Mouse (Mus musculus): ENCODE results near the gene Zfand6. TPM values are rescaled to one million over a fixed set of nuclear protein-coding genes. Genes with fewer than 3 reads are reported as not detected.

The Zfand6 gene
- 10 to 100 TPM; 64.0 to 93.3 (median 76.0) TPM for total RNA-seq (2022)

DNA sequence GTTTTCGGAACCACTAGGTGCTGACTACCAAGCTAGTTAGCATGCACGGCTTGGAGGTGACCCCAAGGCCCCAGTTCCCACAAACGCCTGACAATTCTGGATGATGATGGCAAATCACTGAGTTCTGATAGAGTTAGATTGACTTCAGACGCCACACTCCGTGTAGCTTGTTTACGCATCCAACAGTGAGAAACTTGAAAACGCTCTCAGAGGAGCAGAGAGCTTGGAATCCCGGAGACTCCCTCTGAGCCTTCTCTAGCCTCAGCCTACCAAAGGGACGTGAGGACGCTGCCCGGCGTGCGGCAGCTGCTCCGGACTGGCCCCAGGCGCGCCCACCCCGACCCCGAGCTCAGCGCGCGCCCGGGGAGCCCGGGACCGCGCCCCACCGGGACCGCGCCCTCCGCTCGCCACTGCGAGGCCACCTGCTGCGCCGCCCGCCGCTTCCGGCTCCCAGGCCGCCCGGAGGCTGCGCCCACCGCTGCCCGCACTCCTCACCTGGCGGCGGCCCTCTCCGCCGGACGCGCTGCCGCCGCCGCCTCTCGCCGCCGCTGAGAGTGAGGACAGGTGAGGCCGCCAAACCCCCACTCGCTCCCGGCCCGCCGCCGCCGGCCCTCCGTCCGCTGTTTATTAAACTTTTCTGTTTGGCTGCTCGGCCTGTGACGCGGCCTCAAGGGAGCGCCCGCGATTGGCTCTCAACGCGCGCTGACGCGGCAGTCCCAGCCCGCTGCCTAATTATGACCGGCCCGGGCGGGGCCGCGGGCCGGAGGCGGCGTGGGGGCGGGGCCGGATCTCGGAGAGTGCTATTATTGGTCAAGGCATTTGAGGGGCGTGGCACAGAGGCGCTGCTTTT, at the start of gene Zfand6:
Gene Zfand6, minus strand, starts transcription at position 709 of the 850 bp plus-strand sequence.
- DNase-seq (ENCODE audit: low spot score in 2 of 2), result peak; percentile 98

DNA sequence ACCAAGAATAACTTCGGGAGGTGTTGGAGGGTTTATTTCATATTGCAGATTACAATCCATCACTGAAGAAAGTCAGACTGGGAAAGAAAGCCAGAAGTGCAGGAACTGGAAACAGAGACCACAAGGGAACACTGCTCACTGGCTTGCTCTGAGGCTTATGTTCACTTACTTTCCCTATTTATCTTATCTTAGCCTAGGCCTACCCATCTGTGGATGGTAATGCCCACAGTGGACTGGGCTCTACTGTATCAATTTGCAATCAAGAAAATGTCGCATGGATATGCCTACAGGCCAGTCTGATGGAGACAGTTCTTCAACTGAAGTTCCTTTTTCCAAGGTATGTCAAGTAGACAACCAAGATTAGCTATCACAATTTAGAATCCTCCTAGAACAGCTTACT, 47.0 kb upstream of the Zfand6 start:
- DNase-seq (ENCODE audit: low spot score in 2 of 2), result no peak

DNA sequence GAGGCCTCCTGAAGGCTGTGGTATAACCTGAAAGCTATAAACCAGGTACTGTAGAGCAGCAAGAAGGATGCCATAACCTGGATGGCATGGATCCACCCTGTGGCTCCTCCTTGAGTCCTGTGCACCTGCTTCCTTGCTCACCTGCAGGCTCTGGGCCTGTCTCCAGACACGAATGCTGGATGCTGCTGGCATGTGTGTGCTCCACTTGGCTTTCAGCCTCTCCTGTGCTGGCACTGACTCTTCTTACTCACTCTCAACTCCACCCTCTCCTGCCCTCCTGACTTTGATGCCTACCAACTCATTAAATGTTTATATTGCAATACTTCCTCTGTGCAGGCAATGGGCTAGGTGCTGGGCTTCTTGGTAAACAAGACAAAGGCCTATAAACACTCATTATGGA, 43.3 kb upstream of the Zfand6 start:
- no peak for DNase-seq (ENCODE audit: low spot score in 2 of 2)

DNA sequence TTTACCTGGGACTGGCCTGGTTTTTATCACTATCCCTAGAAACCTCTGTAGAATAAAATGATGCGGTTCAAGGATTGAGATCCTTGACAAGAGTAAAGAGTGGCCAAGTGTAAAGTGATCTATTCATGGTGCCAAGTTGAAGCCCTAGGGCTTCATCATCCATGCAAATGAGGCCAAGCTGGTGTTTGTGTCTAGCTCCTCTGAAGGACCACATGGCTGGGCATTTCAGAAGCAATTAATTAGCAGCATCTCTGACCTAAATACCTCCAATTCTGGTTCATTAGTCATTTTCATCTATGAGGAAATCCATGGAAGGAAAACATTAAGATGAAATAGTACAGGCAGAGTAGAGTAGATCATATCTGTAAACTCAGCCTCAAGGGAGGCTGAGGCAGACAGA, 42.3 kb upstream of the Zfand6 start:
- DNase-seq (ENCODE audit: low spot score in 2 of 2), result no peak

DNA sequence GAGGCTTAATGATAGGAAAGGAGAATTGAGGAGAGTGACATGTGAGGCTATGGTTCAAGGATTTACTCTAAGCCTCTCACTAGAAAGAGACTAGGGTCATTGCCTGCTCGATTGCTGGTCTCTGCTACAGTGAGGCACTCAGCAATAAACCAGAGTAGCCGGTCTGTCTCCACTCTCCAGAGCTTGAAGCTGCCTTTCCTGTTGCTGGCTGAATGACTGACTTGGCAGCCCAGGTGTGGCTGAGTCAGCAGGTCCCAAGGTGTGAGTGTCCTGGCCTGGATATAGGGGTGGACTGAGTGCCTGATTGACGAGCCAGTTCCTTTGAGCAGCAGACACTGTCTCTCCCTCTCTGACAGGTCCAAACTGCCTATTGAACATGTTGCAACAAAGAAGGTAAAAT, 41.3 kb upstream of the Zfand6 start:
- no peak for DNase-seq (ENCODE audit: low spot score in 2 of 2)

DNA sequence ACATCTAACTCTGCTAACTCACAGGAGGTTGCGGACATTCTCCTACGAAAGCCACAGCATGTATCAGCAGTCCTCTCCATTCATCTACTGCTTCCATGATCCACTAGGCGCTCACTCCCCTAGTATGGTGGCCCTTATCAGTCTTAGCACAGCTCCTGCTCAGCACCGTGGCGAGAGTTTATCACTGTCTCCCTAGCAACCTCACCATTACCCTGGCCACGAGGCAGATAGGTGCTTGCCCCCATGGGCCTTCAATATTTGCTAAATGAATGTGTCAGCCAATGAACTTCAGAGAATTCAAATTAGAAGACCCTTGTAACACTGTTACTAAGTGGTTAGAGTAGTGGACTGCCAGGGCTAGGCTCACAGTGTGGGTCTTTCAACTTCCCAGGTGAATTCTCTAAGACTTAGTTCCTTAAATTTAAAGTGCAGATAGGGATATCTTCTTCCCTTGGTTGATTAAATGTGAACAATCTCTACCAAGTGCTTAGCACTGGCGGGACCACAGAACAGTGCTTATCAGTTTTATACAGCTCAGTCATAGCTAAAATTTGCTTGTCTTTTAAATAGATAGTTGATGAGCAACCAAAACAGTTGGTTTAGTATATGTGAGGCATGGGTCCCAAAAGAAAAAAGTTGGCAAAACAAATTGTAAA, 33.2 kb upstream of the Zfand6 start:
- DNase-seq (ENCODE audit: low spot score in 2 of 2), result no peak

DNA sequence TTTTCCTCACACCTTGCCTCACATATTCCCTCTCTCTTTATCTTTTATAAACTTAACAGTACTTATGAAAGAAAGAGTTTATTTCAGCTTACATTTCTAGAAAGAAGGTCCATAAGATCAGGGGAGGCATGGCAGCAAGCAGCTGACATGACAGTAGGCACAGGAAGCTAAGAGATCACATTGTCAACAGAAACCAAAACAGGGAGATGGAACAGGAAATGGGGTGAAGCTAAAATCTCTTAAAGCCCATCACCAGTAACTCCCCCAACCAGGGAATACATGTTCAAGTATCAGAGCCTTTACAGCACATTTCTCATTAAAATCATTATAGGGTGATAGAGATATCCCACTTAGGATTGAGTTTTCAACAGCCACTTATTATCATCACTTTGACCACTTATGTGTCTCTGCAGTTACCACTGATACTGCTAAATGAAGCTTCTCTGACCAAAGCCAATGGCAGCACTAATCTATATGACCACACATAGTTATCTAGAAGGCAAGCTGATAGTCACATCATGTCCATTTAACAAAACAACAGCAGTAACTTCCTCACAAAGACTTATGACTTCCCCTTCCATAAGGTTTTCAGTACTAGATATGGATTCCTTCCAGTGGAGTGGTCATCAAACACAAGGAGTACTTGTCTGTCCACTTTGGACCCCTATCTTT, 20.7 kb upstream of the Zfand6 start:
- DNase-seq (ENCODE audit: low spot score in 2 of 2), result no peak

DNA sequence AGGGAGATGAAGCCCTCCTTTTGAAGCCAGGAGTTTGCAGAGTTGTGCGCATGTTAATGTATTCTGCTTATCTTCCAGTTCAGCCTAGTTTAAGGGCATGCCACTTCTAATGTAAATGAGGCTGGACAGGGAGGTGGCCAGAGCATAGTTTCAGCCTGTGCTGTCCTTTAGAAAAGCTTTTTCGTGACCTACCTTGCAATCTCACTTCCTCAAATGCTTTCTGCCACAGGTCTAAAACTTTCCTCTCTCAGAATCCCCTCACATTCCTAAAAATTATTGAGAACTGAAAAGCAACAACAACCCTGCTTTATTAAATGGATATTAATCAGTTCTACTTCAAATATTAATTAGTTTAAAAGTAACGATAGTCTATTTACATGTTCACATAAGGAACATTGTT, 17.1 kb upstream of the Zfand6 start:
- no peak for DNase-seq (ENCODE audit: low spot score in 2 of 2)

DNA sequence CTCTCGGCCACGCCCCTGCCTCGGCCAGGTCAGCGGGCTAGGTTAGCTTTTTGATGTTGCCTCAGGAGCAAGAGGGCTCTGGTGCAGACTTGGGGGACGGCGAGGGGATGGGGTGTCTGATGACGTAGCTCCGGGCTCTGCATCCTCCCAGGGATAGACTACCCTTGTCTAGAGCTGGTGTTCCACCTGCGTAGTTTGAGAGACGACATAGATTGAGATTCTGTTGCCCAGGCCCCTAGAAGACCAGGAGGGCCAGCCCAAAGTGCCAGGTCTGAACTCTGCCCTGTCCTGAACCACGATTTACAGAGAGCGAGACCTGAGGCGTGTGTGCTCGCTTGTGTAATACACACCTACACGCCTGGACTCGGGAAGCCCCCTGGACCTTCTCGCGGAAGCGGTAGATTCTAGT, 346 bp upstream of the Zfand6 start:
- no peak for DNase-seq (ENCODE audit: low spot score in 2 of 2)

DNA sequence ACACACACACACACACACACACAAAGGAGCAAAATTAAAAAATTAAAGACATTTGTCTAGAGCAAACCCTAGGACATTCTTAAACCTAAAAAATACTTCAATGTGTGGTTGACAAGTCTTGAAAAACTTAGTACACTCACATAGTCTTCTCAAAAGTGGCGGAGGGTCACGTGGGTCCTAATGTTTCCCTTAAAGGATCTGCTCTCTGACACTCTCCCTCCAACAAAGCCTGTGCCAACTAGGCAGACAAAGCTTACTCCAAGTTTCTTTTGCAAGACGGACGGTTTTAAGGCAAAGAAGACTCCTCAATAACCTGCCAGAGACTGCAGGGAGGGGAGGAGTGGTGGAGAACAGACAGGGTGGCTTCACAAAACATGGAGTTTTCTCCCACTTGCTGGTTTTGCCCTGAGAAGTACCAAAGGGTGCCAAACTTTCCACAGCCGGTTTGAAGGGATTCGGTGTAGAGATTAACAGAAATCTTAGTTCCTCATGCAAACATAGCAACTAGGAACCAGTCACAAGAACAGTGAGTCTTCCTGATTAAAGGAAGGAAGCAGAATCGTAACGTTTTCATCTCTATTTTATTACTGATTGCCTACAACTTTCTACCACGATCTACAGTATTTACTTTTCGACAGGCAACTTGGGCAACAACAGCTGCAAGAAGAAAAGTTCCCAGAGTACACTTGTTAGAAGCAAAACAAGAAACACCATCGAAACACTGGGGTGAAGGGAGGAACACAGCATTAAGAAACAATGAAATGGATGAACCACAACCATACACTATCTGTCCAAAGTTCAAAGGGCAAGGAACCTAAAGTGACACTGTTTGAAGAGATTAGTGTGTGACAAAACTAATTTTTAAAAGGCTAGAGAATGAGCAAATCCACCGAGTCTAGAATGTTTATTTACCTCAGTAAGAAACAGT, 1.8 kb downstream of the Zfand6 start:
- DNase-seq (ENCODE audit: low spot score in 2 of 2), result no peak

DNA sequence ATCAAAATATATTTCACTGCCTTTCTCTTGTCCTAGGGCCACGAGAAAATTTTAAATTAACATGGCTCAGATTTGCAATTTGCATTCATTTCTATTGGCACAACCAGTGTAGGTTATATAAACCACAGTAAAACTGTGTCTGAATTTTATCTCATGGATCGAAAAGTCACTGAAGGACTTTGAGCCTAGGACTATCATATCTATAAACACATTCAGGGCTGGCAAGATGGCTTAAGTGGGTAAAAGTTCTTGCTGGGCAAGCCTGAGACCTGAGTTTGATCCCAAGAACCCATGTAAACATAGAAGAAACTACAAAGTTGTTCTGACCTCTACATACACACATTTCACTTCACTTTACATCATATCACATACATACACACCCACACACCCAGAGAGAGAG, 3.4 kb downstream of the Zfand6 start:
- no peak for DNase-seq (ENCODE audit: low spot score in 2 of 2)

DNA sequence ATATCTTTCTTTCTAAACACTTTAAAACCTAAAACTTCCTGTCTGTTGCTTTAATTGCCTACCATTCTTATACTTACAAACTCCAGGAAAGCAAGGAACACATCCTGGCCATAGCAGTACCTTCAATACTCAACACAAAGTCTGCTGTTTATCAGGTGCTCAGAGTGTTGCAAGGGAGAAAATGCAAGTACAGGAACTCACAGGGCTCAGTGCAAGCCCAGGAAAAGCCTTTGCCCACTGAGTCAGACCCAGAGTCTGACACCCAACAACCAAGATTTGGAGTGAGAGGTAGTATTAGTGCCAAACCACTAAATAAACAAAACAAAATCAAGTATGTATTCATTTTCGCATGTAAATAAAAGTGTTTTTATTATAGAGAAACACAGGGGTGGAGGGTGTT, 5.1 kb downstream of the Zfand6 start:
- DNase-seq (ENCODE audit: low spot score in 2 of 2), result no peak

DNA sequence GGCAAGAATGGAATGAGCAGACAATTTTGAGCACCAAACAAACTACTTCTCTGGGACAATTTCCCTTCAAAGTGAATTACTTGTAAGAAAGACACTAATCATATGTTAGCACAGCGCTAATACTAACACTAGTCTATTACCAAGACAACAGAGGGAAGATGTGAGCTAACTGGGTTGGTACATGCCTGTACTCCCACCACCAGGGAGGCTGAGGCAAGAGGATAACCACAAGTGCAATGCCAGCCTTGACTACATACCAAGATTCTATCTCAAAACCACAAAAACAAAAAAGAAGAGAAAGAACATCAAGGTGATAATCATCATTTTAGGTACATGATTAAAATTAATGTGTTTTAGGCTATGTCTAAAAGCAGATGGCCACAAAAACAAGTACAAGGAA, 8.2 kb downstream of the Zfand6 start:
- DNase-seq (ENCODE audit: low spot score in 2 of 2), result no peak

DNA sequence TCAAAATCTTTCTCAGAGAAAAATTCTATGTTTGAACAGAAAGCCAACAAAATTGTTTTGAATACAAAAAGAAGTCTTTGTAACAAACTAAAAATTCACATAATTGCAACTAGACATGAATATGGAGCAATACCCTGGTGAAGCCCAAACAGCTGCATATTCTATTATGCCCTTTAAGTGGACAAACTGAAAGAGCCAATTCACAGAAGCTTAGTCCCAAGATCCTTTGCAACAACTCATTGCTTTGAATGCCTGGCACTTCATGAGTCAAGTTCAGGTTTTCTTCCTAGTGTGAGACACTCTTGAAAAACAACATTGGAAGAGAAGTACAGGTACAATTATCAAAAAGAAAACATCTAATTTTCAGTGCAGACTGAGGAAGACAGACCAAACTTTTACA, 8.8 kb downstream of the Zfand6 start:
- DNase-seq (ENCODE audit: low spot score in 2 of 2), result no peak

DNA sequence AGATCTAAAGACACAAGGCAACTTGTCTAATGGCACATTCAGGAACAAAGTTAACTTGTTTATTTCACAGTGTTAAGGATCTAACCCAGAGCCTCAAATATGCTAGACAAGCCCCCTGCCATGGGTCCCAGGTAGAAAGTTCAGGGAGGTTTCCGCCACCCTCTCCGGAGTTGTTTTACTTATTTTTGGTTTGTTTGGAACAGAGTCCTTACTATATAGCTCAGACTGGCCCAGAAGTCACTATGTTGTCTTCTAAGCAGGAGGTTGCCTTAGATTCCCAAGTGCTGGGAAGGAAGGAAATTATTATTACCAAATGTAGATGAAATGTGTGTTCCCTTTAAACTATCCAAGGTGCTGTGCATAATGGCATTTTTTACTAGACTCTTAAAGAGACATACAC, 9.7 kb downstream of the Zfand6 start:
- no peak for DNase-seq (ENCODE audit: low spot score in 2 of 2)

DNA sequence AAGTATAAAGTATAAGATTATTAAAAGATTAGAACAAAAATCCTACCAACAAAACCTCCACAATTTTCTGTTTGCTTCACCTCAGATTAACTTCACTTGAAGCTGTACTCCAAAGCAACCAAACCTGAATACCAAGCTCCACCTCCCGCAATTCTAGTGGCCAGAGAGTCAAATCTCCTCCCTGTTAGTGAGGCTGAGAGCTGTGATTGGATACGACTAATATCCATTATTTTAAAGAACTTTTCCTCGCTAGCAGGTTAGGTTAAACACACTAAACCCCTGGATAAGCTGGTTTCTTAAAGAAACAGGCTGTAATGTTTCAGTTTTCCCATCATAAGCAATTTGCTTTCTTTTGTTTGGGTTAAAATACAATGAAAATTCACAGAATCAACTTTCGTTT, 10.5 kb downstream of the Zfand6 start:
- DNase-seq (ENCODE audit: low spot score in 2 of 2), result peak; percentile 67 to 74

DNA sequence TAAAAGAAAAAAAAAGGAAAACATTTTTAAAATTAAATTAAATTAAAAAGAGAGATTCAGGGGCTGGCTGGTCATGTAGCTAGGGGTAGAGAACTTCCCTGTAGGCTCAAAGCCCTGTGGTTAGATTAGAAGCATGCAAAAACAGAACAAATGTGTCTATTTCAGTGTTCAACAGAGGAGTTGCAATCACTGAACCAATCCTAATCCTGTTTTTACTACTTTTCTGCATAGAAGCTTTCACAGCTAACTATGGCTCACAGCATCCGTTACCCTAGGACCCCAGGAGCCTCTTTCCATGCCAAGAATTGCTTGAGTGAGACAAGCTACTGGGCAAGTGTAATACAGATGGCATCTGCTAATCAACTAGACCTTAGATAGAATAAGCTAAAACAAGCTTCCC, 16.7 kb downstream of the Zfand6 start:
- no peak for DNase-seq (ENCODE audit: low spot score in 2 of 2)

DNA sequence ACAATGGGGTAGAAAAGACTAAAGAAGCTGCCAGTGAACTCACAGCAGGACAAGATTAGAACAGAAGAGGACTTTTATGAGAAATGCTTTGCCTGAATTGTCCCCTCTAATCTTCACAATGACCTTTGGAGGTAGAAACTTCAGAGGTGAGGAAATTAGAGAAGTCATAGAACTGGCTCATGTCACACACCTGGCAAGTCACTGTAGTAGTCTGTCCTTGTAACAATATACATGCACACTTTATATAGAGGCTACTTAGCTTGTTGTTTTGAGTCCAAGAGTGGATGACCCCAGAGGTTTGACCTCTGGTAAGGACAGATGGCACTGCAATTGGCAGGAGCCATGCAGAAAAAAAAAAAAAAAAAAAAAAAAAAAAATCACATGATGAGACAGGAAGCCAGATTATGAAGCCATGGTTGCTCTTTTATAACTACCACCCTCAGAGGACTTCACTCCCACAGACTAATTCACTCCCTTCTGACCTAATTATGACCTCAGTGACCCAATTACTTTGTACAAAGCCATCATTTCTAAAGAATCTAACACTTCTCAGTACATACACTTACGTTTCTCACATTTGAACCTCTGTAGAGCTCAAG, 20.1 kb downstream of the Zfand6 start:
- no peak for DNase-seq (ENCODE audit: low spot score in 2 of 2)

DNA sequence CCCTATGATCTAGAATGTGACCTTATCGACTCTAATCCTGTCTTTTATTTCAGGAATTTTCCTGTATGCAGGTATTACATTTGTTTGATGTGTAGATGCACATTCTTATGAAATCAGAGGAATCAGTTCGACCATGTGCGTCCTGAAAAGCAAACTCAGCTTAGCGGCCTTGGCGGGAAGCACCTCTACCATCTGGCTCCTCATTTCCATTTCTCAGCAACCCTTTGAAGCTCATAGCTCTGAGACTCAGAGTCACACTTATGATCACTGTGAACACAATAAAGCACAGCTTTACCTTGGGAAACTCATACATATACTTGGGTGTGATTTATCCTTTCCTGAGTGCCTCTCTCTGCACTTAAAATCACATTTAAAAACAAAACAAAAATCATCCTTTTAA, 21.8 kb downstream of the Zfand6 start:
- DNase-seq (ENCODE audit: low spot score in 2 of 2), result no peak

DNA sequence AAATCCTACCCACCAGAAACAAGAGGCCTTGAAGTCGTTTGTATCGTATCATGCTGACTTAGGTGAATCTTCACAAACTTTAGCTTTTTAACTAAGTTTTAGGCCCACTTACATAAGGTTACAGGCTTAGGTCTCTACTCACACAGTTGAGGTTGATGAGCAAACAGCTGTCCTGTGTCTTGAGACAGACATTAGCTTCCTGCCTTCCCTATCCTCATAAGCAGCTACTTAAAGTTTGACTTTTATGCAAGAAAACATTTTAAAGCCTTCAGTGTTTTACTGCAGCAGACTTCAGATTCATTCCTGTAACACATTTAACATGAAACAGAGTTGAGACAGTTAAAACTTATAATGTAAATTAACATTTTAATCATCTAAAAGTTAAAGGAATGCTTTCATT, 37.0 kb downstream of the Zfand6 start:
- no peak for DNase-seq (ENCODE audit: low spot score in 2 of 2)

DNA sequence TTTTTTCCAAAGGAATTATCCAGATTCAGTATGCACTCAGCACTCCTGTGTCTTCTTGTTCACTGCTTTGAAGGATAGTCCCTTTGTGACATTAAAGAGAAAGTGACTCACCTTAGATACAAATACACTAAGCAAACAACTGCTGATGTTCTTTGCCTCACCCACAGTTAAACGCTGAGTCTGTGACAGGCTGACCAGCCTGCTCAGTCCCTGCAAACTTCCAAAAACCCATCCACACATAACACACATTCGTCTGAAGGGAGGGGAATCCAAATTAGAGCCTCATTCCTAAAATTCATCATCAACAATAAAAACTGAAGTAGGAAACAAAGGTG, 37.8 kb downstream of the Zfand6 start:
- DNase-seq (ENCODE audit: low spot score in 2 of 2), result no peak

Data from layer of hippocampus, adult 8-10 months (tissue).